Mouse (Mus musculus) liver, embryonic 14.5 days (tissue): Measurements from ENCODE around the gene Kif26b.

Experiments used
- CTCF ChIP-seq: IDR thresholded peaks from 2 replicates; pipeline ENCODE4 v1.5.1; 2016; ENCODE audit warnings: antibody characterized with exemption, low read depth, control low read depth
- EP300 ChIP-seq: IDR thresholded peaks from 2 replicates; pipeline ENCODE4 v1.6.1; 2016; ENCODE audit warnings: antibody characterized with exemption, low read depth

DNA sequence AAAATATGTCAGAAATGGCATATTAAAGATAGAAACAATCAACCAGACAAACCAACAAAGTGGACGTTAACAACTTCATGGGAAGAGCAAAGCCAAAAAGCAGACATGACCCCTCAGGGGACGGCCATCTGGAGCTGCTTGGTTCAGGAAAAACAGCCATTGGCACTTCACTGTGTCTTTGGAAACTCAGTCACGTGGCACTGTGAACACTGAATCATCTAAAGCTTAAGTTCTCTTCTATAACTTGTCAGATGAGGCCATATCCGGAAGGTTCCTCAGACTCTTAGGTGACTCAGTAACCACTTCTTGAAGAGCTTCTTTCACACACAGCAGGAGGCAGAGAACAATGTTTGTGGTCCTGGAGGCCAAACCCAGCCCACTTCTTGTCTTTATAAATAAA, 126.6 kb downstream of the Kif26b start:
- TF ChIP-seq EP300, result no peak
- no peak for TF ChIP-seq CTCF
